Mouse (Mus musculus): ENCODE results near the gene Tox3. TPM values are rescaled to one million over a fixed set of nuclear protein-coding genes. Genes with fewer than 3 reads are reported as not detected.

The Tox3 gene
- polyA plus RNA-seq, 1 experiment, result not detected

DNA sequence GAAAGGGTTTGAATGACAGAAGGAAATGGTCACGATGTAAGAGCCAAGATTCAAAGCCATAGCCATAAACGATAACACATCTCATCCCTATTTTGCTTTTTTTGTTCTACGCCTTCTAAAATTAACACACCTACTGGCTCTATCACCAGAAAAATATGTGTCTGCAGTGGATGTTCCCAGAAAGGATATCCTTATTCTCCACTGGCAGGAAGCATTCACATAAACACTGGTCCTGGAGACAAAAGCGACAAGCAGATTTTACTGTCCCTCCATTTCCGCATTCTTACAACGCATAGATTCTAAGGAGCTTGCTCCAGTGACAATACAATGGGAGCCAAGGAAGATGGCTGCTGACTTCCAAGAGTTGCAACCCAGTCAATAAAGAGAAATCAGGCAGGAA, 57.3 kb downstream of the Tox3 start:
- no peaks in the 10 kb centered on the region for H3K4me1 ChIP-seq (ENCODE audit: control insufficient read depth, insufficient read depth, low read length)
- no peak overlapping the region for H3K27ac ChIP-seq (ENCODE audit: insufficient read depth, low read depth, low read length)
- no peak for TF ChIP-seq POLR2A (IDR thresholded peaks at IDR 0.05; ENCODE audit: borderline replicate concordance, low read depth, low read length)
- no peak for TF ChIP-seq CTCF (IDR thresholded peaks at IDR 0.05; ENCODE audit: low read depth, low read length)
- H3K4me3 ChIP-seq (ENCODE audit: insufficient read depth, low read length), result no peak overlapping the region

DNA sequence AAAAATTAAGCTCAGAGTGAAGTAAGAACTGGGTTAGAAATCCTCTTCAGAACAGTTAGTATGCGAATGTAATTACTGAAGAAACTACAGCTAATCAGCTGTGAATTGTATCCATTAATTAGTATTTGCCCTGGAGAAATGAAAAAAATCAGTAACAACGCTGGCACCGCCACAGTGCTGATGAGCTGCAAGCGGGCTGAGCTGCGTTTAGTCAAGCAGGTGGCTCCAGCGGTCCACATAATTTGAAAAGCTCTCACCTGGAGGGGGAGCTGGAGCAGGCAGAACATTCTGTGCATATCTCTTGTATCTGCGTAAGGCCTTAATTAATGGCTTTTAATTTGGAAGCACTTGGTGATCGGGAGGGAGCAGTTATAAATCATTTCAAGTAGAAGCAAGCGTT, 71.4 kb downstream of the Tox3 start:
- no peaks in the 10 kb centered on the region for H3K4me1 ChIP-seq (ENCODE audit: control insufficient read depth, insufficient read depth, low read length)
- no peak overlapping the region for H3K27ac ChIP-seq (ENCODE audit: insufficient read depth, low read depth, low read length)
- no peak for TF ChIP-seq POLR2A (IDR thresholded peaks at IDR 0.05; ENCODE audit: borderline replicate concordance, low read depth, low read length)
- TF ChIP-seq CTCF (IDR thresholded peaks at IDR 0.05; ENCODE audit: low read depth, low read length), result no peak
- no peak overlapping the region for H3K4me3 ChIP-seq (ENCODE audit: insufficient read depth, low read length)

DNA sequence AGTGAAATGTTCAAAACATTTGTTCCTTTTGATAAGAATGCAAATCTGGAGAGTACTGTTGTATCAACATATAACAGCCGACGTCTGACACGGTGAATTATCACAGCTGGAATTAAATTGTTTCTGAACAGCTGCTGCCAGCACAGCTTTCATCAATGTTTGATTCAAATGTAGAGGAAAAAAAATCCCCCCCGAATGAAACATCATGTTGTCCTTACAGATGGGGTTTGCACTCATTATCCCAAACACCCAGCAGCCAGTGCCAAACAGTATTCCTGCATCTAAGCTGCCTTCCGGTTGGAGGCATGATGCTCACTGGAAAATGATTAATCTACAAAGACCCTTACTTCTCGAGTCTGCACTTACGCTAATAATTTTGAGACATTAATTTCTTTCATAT, 75.0 kb downstream of the Tox3 start:
- Histone ChIP-seq H3K4me3 (ENCODE audit: insufficient read depth, low read length) (no peak overlapping the region), H3K27ac (ENCODE audit: insufficient read depth, low read depth, low read length) (no peak overlapping the region), H3K4me1 (ENCODE audit: control insufficient read depth, insufficient read depth, low read length) (no peaks in the 10 kb centered on the region)
- TF ChIP-seq CTCF (IDR thresholded peaks at IDR 0.05; ENCODE audit: low read depth, low read length) (no peak), POLR2A (IDR thresholded peaks at IDR 0.05; ENCODE audit: borderline replicate concordance, low read depth, low read length) (no peak)

DNA sequence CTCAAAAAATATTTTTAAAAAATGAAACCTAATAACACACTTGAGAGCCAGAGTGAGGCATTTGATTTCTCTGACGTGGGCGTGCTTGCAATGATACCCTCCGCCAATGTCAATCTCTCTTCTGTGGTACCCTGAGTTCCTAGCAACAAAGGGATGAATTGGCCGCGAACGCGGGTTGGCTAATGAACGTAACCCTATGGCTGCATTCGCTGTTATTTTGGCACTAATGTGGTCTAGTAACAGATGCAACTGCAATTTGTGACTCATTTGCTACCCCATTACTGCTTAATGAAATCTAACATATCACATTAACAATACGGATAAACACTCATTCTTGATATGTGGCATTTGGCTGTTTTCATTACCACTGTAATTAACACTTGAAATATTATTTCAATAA, 76.2 kb downstream of the Tox3 start:
- no peaks in the 10 kb centered on the region for H3K4me1 ChIP-seq (ENCODE audit: control insufficient read depth, insufficient read depth, low read length)
- no peak overlapping the region for H3K27ac ChIP-seq (ENCODE audit: insufficient read depth, low read depth, low read length)
- H3K4me3 ChIP-seq (ENCODE audit: insufficient read depth, low read length), result no peak overlapping the region
- TF ChIP-seq POLR2A (IDR thresholded peaks at IDR 0.05; ENCODE audit: borderline replicate concordance, low read depth, low read length) (no peak), CTCF (IDR thresholded peaks at IDR 0.05; ENCODE audit: low read depth, low read length) (no peak)

DNA sequence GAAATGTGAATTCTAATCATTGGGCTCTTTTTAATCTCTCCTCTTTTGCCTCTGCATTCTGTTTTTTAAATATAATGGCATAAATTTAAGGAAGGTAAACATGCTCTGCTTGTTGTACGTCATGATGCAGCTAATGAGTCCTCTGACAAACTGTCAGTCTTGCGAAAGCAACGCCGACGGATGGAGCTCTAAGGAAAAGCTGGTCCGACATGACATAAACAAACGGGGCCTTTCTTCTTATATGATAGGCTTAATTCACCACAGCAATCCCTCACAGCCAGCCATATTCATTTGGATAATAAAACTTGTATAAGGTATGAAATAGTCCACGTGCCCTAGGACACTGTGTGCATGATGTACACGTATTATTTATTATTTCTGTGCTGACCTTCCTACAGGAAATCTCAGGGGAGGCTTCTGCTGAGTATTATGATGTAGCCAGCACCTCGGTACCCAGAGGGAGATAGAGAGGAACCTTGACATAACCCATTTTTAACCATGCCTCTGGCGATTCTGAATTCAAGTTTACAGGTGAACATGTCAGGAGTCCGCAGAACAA, 80.4 kb downstream of the Tox3 start:
- Histone ChIP-seq H3K4me1 (ENCODE audit: control insufficient read depth, insufficient read depth, low read length) (no peaks in the 10 kb centered on the region), H3K4me3 (ENCODE audit: insufficient read depth, low read length) (no peak overlapping the region), H3K27ac (ENCODE audit: insufficient read depth, low read depth, low read length) (no peak overlapping the region)
- TF ChIP-seq POLR2A (IDR thresholded peaks at IDR 0.05; ENCODE audit: borderline replicate concordance, low read depth, low read length) (no peak), CTCF (IDR thresholded peaks at IDR 0.05; ENCODE audit: low read depth, low read length) (no peak)

DNA sequence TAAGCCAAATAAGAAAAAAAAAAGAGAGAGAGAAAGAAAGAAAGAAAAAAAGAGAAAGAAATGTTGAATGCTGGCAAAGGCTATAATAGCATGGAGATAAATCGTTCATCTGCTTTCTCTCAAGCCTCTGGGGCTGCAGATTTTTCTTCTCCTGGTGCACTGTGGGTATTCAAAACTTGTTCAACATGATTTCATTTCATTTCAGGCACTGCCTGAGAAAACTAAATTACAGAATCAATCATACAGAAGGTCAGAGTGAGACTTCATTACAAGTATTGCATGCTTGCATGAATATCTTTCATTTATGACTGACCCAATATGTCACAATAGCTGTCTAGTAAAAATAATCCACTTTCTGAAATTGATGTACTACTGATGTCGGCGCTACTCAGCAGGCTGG, 81.2 kb downstream of the Tox3 start:
- TF ChIP-seq CTCF (IDR thresholded peaks at IDR 0.05; ENCODE audit: low read depth, low read length), result no peak
- TF ChIP-seq POLR2A (IDR thresholded peaks at IDR 0.05; ENCODE audit: borderline replicate concordance, low read depth, low read length), result no peak
- H3K4me1 ChIP-seq (ENCODE audit: control insufficient read depth, insufficient read depth, low read length), result no peaks in the 10 kb centered on the region
- no peak overlapping the region for H3K27ac ChIP-seq (ENCODE audit: insufficient read depth, low read depth, low read length)
- H3K4me3 ChIP-seq (ENCODE audit: insufficient read depth, low read length), result no peak overlapping the region

DNA sequence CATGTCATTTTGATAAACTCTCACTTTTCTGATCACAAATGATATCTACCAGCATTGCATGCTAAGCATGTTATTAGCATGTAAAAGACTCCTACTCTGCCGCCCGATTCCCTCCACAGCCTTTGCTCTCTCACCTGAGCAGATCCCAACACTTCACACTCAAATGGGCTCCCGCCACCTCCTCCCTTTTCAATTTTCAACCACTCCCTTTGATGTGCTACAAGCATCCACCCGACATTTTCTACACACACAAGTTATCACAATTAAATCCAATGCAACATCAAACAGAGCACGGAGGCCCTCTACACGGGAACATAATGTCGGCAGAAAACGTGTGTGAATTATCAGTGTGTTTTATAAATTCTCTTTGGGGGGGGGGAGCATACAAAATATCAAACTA, 81.9 kb downstream of the Tox3 start:
- no peak for TF ChIP-seq POLR2A (IDR thresholded peaks at IDR 0.05; ENCODE audit: borderline replicate concordance, low read depth, low read length)
- no peak for TF ChIP-seq CTCF (IDR thresholded peaks at IDR 0.05; ENCODE audit: low read depth, low read length)
- H3K4me1 ChIP-seq (ENCODE audit: control insufficient read depth, insufficient read depth, low read length), result no peaks in the 10 kb centered on the region
- H3K27ac ChIP-seq (ENCODE audit: insufficient read depth, low read depth, low read length), result no peak overlapping the region
- H3K4me3 ChIP-seq (ENCODE audit: insufficient read depth, low read length), result no peak overlapping the region

DNA sequence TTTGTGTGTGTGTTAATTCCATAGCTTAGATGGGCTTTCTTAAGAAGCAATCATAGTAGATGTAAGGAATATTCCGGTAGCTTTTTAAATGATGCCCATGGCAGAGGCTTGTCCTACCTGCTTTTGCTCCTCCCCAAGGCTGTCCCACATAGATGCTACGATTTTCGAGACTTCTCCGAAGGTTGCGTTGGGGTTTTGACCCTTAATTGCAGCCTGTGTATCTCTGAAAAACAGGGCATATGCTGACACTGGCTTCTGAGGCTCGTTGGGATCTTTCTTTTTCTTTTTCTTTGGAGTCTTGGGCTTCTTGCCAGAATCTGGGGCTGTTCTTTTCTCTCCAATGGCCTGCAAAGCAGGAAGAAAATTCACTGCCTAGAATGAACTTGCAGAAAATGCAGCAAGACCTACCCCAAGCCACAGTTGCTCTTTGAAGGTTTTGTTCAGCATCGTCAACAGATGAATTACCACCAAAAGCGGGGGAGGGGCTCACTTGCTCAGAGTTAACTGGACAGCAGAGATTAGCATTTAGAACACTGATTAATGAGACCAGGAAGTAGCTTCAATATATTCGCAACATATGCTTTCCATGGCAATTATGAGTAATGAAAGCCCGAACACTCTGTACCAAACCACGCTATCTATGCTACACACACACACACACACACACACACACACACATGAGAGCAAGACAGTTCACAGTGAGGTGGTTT, 93.8 kb downstream of the Tox3 start:
- TF ChIP-seq POLR2A (IDR thresholded peaks at IDR 0.05; ENCODE audit: borderline replicate concordance, low read depth, low read length) (no peak), CTCF (IDR thresholded peaks at IDR 0.05; ENCODE audit: low read depth, low read length) (no peak)
- no peak overlapping the region for H3K4me3 ChIP-seq (ENCODE audit: insufficient read depth, low read length)
- no peaks in the 10 kb centered on the region for H3K4me1 ChIP-seq (ENCODE audit: control insufficient read depth, insufficient read depth, low read length)
- no peak overlapping the region for H3K27ac ChIP-seq (ENCODE audit: insufficient read depth, low read depth, low read length)

DNA sequence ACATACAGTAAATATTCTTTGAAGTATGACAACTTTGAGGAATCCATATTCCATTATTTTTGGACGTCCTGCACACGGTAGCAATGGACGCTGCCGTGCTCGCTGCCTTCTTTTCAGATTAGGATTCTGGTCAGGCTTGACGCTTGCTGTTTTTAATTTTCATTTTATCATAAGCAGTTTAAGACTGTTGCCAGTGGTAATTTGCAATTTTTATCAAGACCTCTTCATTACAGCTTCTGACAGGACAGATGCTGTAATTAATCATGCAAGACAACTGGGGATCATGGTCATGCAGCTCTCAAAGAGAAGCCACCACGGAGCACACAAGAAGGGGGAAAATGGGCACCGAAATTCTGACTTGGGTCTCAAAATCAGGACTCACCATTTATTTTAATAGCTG, 101.8 kb downstream of the Tox3 start:
- Histone ChIP-seq H3K4me1 (ENCODE audit: control insufficient read depth, insufficient read depth, low read length) (no peaks in the 10 kb centered on the region), H3K27ac (ENCODE audit: insufficient read depth, low read depth, low read length) (no peak overlapping the region), H3K4me3 (ENCODE audit: insufficient read depth, low read length) (no peak overlapping the region)
- TF ChIP-seq CTCF (IDR thresholded peaks at IDR 0.05; ENCODE audit: low read depth, low read length) (no peak), POLR2A (IDR thresholded peaks at IDR 0.05; ENCODE audit: borderline replicate concordance, low read depth, low read length) (no peak)

DNA sequence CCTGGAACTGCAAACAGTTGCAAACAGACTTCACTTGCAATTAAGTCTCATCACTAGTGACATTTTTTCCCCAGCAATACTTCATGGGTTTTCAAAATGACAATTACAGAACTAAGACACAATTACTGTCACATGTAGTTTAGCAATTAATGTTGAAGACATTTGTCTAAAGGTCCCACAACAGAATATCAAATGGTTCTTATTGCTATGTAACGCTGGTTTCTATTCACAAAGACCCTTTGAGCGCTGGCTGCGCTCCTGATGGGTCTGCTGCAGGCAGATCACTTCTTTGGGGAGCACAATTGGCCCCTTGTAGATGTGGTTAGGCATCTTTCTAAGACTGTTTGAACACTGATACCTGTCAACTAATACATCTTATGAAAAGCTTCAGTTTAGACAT, 102.3 kb downstream of the Tox3 start:
- TF ChIP-seq POLR2A (IDR thresholded peaks at IDR 0.05; ENCODE audit: borderline replicate concordance, low read depth, low read length) (no peak), CTCF (IDR thresholded peaks at IDR 0.05; ENCODE audit: low read depth, low read length) (no peak)
- H3K4me3 ChIP-seq (ENCODE audit: insufficient read depth, low read length), result no peak overlapping the region
- no peaks in the 10 kb centered on the region for H3K4me1 ChIP-seq (ENCODE audit: control insufficient read depth, insufficient read depth, low read length)
- H3K27ac ChIP-seq (ENCODE audit: insufficient read depth, low read depth, low read length), result no peak overlapping the region
